Mouse (Mus musculus) testis, postnatal 10 days (tissue): Measurements from ENCODE around the gene Gm4881.

ENCODE experiments used
- DNase-seq: peaks from one replicate; pipeline ENCODE4 v3.0.0; 2021; ENCODE audit warnings: low spot score

Gene Gm4881

DNA sequence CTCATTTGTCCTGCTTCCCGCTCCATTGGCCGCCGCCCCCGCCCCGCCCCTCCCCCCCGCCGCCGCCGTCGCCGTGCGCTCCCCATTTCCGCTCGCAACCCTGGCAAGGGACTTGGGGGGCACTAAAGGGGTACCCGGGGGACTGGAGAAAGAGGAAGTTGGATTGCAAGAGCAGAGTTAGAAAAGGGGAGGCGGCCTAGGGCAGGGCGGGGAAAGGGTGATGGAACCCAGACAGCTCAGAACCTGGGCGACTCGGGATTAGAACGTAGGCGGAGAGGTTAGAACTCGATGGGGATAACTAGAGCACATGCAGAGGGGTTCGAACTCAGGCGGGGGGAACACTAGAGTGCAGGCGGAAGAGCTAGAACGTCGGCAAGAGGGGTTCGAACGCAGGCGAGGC is 10.2 kb upstream of the Gm4881 start:
- no peak for DNase-seq

DNA sequence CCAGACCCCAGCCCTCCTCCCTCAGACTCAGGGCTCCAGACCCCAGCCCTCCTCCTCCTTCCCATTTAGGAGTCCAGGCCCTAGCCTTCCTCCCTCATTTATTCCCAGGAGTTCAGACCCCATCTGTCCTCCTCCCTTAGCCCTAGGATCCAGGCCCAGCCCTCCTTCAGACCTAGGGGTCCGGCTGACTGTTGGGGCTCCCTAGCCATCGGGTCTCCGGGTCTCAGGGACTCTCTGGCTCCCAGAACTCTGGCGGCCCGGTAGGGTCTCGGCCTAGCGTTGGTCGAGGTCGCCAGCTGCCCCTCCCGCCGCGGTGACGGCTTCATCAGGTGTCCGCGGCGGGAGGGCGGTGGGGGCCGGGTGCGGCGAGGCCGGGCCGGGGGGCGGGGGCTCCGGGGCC is 9.7 kb upstream of the Gm4881 start:
- no peak for DNase-seq

DNA sequence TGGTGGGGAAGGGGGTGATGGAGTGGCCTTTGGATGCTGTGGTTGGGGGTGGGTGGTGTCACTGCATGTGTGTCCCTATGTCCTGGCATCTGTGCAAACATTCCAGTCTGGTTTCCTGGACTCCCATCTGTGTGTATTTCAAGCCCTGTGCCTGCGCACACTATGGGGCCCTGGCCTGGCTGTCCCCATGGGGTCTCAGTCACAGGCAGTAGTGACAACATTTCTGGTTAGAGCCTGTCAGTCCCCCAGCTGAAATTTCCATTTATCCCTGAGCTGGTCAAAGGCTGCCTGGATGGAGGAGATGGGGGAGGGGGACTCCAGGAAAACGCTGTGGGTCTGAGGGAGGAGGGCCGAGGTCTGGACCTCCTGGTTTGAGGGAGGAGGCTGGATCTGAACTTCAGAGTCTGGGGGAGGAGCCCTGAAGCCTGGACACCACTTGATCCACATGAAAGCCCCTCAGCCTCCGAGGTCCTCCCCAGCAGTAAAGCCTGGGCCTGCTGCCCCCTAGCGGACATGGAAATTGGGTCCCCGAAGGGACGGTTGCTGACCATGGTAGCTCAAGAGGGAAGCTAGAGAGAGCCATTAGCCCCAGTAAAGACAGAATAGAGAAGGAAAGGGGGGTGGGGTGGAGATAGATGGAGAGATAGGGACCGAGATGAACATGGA is 5.8 kb upstream of the Gm4881 start:
- peak; percentile 91 for DNase-seq

DNA sequence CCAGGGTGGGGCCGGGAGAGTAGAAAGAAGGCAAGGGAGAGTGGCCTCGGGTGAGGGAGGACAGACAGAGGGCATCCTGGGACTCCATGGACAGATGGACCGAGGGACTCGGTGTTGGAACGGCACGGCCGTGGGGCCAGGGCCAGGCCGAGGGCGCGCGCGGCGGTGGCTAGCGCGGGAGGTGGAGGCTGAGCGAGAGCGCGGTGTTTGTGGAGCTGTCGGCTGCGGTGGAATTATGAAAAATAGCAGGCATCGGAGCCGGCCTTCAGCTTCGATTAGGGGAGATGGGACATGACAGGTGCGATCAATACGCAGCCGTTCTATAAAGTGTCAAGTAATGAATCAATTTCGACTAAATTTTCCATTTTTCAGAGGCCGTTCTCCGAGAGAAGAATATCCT is 4.5 kb upstream of the Gm4881 start:
- DNase-seq: no peak

DNA sequence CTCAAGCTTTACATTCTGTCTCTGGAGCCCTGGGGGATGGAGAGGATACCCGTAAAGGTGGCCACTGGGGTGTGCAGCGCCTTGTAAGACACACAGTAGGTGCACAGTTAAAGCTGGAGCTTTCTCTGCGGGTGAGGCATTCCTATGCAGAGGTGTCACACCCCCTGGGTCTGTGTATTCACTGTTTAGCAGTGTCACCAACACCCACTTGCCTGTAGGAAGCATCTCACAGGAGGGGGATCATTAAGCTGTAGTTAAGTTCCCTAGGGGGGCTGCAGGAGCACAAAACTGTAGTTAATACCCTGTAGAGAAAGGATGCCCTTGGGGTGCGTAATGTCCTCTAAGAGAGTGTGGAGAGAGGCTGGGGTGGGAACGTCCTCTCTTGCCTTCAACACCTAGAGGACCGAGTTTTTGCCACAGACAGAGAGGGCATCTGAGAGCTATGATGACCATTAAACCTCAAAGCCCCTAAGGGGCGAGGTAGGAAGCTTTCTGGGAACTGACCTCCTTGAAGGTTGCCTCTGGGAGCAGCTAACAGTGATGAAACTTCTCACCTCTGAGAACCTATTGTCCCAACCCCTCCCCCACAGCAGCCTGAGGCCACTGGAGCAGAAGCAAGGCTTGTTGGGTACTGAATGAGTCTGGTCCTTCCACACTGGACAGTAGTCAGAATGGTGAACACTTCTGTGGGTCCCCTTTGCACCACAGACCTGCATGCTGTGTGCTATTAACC is 3.2 kb upstream of the Gm4881 start:
- DNase-seq: no peak

DNA sequence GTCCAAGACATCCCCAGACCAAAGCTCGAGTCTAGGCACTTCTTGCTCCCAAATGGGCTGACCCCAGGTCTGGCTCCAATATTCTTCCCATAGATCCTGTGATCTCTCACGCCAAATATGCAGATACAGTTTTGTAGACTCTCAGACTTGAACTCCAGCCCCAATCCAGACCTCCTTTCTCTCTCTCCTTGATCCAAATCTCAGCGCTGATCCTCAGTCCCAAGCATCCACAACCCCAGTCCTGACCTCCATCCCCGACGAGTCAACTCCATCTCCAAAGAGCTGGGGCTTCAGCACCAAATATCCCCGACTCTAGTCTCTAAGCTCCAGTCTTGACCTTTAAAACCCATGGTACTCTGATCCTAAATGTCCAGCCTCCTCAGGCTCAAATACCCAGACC is 653 bp downstream of the Gm4881 start:
- no peak for DNase-seq

DNA sequence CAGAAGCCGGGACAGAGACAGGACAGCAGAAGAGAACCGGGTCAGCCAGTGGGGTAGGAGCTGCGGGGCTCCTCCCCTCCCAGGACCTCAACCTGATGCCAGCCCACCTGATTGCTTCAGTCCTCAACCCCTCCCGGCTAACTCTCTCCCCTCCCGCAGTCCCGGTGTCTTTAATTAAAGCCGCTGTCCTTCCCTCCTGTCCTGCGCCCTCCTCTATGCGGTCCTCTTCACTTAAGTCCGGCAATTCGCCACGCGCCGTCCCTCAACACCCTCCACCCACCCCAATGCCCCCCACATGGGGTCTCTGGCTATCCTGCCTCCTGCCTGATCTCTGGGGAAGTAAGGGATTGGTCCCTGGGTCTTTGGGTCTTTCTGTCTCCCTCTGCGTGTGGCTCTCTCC is 12.6 kb downstream of the Gm4881 start:
- DNase-seq: no peak

DNA sequence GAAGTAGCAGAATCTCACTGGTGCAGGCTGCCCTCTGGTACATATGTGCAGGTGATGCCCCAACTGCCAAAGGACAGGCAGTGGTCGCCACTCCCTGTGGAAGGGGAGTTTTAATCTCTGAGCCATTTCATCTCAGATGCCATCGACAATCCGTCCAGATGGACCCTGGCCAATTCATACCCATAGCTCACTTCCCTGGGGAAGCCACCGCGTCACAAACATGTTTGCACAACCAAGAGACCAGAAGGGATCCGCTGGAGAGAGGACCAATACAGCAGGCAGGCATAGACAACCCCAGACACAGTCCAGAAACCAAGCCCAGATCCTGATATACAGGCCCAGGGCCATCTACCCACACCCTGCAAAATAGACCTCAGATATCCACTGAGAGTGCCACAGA is 13.8 kb downstream of the Gm4881 start:
- DNase-seq: no peak

DNA sequence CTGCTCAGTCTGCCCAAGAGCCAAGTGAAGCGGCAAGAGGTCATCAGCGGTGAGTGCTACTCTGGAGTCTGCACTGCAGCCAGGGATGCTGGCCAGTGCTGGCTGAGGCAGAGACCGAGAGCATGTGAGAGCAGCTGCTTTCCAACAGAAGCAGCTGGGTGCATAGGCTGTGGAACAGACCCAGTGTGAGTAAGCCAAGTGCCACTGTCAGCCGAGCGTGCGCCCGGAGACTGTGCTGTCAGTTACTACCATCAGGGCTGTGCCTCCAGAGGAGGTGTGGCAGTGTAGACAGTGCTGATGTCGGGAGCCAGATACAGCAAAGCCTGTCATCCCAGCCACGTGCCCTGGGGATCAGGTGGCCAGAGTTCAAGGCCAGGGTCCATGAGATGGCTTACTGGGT is 24.6 kb downstream of the Gm4881 start:
- no peak for DNase-seq

DNA sequence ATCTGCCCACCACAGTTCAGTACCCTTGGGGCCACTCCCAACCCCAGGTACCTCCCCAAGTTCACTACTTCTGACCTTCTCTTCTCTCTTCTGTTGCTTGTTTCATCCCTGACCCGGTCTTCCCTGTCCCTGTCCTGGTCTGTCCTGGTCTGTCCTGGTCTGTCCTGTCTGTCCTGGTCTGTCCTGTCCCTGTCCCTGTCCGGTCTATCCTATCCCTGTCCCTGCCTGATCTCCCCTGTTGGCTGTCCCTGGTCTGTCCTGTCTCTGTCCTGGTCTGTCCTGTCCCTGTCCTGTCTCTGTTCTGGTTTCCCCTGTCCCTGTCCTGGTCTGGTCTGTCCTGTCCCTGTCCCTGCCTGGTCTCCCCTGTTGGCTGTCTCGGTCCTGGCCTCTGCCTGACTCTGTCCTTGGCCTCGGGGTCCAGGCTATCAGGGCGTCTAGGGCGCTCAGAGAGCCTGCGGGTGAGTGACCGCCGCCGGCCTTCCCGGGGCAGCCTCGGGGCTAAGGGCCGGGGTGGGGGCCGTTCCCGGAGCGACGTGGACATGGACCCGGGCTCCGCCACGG is 25.5 kb downstream of the Gm4881 start:
- no peak for DNase-seq

DNA sequence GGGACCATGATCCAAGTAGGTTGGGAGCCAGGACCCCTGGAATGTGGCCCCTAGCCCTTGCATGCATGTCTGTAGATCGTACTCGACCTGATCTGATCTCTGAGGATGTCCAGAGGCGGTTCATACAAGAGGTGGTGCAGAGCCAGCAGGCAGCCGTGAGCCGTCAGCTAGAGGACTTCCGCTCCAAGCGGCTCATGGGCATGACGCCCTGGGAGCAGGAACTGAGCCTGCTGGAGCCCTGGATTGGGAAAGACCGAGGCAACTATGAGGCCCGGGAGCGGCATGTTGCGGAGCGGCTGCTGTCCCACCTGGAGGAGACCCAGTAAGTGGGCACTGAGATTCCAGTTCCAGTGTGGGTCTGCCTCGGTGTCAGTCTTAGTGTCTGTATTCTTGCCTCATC is 31.8 kb downstream of the Gm4881 start:
- DNase-seq: no peak

DNA sequence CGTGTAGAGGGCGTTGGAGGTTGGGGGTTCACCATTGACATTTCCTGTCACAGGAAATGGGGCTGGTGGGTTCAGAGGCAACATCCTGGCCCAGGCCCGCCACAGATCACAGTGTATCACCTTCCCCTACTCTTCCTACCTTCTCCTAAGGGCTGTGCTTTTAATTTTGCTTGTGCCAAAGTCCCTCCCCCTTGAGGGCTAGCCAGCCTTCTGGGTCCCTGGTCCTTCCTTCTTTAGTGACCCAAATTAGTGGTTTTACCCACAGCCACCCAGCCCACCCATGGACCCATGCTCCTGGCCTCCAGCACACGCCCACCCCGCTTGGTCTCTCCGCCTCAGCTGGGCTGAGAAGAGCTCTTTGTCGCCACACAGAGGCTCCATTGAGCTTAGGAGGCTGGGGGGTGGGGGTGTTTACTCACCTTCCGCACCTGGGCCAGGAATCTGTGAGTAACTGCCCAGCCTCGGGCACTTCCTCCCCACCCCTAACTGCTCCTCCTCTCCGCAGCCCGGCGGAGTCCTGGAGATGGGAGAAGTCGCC is 37.0 kb downstream of the Gm4881 start:
- DNase-seq: no peak

DNA sequence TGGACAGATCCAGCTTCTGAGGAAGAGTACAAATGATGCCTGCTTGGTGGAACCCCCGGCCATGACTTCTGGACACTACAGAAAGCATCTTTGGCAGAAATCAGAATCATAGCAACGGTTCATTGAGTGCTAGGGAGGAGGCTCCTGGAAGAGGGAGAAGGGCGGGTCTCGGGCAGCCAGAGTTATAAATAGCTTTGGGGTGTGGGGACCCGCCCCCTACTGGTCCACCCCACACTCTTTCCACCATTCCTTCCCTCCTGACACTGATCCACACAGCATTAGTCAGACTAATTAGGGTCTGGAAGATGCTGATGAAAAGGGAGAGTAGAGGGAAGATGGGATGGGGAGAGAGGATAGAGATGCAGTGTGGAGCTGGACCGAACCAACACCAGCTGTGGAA is 37.7 kb downstream of the Gm4881 start:
- no peak for DNase-seq

DNA sequence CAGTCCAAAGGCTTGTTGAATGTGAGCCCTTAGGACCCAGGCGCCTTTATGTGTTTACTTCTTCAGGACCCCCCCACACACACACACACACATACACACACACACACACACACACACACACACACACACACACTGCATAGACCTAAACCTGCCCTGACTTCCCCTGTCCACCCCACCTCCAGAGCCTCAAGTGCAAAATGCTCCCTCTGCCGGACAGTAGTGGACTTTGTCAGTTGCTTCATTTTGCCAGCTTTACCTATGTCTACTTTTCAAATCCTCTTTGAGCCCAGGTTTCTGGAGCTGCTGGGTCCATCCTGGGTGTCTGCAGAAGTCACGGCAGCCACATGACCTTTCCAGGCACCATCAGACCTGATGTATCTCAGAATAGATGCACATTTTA is 39.4 kb downstream of the Gm4881 start:
- peak; percentile 73 for DNase-seq

DNA sequence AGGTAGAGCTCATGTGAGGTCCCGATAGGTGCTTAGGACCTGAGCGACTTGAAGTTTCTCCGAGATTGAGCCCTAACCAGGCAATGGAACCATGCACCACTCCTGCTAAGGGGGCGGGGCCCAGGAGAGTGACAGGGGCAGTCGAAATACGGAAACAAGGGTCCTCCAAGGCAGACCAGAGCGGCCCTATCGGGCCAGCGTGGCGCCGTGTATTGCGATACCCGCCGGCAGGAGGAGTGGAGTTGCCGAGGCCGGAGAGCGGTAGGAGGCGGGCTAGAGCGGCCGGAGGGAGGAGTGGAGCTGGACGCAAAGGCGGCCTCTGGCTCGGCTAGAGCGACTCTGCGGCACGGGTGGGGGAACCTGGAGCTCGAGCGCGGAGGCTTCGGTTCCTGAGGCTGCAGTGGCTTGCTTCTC is 40.2 kb downstream of the Gm4881 start:
- peak; percentile 96 for DNase-seq

DNA sequence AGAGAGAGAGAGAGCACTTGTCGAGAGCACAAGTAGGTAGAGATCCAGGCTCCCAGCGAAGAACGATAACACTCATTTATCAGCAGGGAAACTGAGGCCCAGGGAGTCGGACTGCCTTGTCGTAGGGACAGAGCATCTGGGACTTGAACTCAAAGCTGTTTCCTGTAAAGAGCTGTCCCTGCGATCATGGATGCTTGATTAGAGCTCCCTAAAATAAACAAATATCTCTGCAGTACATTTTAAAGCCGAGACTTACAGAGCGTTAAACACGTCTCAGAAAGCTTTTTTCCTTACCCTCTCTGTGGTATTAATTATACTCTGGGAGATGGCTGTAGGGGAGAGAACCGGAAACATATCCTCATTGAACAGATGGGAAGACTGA is 40.9 kb downstream of the Gm4881 start:
- no peak for DNase-seq

DNA sequence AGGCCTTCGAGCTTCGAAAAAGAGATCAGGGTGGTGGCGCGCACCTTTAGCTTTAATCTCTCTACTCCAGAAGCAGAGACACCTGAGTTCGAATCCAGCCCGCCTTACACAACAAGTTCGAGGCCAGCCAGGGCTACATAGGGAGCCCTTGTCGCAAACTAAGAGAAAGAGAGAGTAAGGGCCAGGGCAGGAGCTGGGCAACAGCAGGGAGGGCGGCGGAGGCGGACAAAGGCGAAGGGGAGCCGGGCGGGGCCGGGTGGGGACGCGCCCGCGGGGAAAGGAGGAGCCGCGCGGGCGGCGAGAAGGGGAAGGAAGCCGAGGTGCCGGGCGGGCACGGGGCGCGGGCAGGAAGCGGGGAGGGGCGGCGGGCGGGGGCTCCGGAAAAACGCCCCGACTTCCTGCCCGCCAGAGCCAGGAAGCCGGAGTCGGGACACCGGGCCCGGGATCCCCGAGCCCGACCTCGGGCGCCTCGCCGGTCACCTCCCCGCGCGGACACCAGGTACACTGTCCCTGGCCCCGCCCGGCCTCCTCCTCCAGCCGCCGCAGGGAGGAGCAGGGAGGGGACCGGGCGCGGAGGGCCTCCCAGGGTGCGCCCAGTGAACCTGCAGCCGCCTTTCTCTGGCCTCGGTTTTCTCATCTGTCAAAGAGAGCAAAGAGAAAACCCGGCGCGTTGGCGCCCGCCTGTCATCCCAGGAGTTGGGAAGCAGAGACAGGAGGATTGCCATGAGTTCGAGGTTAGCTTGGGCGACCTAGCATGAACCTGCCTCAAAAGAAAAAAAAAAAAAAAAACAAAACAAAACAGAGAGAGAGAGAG is 41.5 kb downstream of the Gm4881 start, which contains the start of gene Arhgef1:
Gene Arhgef1, plus strand, starts transcription at position 283 of the 814 bp plus-strand sequence.
- peak; percentile 73 for DNase-seq

DNA sequence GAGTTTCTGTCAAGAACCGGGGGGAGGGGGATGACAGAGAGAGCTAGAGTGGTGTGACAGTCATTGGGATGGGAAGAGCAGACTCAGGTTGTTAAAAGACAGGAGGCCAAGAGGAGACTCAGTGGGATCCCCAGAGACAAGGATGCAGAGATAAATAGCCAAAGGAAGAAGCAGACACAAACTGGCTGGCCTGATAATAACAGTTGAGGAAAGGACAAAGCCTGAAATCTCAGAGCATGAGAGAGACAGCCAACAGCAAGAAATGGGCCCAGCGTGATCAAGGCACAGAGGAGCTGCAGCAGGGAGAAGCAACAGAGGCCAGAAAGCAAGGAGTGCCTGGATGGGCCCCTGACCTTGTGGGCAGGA is 42.0 kb downstream of the Gm4881 start:
- DNase-seq: no peak

DNA sequence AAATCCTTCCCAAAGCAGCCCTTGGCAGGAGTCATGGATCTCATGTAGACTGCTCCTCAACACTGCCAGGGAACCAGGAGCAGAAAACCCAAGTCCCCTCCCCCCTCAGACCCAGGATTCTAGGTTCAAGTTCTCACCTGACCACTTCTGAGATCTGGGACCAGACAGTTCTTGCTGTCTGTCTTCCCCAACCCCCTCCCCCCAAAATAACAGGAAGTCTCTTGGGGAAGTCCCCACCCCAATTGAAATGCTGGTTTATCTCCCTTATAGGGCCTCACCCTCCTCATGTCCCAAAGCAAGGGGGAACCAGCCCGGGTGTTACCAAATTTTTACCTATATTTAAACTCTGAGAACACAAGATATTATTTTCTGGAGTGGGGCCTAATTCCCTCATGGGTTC is 42.5 kb downstream of the Gm4881 start:
- no peak for DNase-seq

DNA sequence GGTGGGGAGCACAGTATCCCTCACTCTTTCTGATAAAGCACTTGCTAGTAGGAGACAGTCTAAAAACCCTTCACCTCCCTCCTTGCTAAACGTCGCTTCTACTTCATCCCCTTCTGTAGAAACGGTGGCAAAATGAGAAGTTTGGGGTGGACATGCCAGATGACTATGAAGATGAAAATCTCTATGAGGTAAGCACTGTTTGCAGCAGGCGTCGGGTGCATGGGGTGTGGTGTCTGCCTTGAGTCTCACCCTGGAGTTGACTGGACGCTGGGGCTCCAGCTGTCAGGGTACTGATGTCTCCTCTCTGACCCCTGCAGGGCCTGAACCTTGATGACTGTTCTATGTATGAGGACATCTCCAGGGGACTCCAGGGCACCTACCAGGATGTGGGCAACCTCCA is 43.2 kb downstream of the Gm4881 start:
- no peak for DNase-seq

DNA sequence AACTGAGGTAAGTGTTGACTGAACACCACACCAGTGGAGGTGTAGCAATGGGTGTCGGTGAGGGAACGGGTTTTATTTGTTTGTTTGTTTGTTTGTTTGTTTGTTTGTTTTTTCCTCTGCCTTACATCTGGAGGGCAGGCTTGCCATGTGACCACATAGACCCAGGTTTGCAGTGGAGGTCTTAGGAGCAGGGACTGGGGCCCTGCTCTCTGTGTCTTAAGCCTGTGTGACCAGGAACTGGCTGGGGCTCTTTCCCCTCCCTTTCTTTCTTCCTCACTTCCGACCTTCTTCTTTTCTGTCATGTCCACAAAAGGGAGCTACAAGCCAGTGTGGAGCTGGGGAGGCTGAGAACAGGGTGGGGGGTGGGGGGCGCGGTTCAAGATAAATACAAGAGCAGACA is 46.3 kb downstream of the Gm4881 start:
- DNase-seq: no peak

DNA sequence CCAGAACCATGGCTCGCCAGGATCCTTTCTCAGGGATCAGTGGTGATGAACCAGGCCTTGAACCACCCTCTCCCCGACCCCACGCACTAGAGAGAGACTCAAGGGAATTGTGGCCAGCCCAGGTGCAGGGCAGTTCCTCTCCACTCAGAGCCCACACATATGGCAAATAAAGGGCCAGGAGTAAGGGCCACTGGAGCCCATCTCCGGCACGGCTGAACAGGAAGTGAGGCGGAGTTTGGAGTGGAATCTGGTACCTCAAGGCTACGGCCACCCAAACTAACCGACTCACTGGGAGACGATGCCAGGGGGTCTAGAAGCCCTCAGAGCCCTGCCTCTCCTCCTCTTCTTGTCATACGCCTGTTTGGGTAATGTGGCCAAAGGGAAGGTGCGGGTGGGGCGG is 47.1 kb downstream of the Gm4881 start, which contains the start of gene Cd79a:
Gene Cd79a, plus strand, starts transcription at position 158 of the 400 bp plus-strand sequence.
- no peak for DNase-seq
